Mouse (Mus musculus) testis, postnatal 10 days (tissue): ENCODE results near the gene Olfr1411.

ENCODE experiments used
- DNase-seq: peaks from one replicate; pipeline ENCODE4 v3.0.0; 2021; ENCODE audit warnings: low spot score

Olfr1411 gene

GRCm38 (mm10) chr1:92594111-92594510 lies at the start of gene Olfr1411:
Gene Olfr1411, plus strand, starts transcription at chr1:92594411.
- DNase-seq = no peak

- no peak for DNase-seq
Observed at GRCm38 (mm10) chr1:92545929-92546328, 48.3 kb upstream of the Olfr1411 start.

- DNase-seq = no peak
Observed at GRCm38 (mm10) chr1:92571022-92571421, 23.2 kb upstream of the Olfr1411 start, which contains the start of gene Olfr1413. Gene Olfr1413, plus strand, starts transcription at chr1:92571322.

- no peak for DNase-seq
Observed at GRCm38 (mm10) chr1:92585479-92585878, 8.7 kb upstream of the Olfr1411 start, which contains the start of gene Olfr1412. Gene Olfr1412, plus strand, starts transcription at chr1:92585779.

- no peak for DNase-seq
Observed at GRCm38 (mm10) chr1:92596019-92596418, 1.8 kb downstream of the Olfr1411 start.

- DNase-seq = no peak
Observed at GRCm38 (mm10) chr1:92605482-92605881, 11.3 kb downstream of the Olfr1411 start, which contains the start of gene Olfr1410. Gene Olfr1410, plus strand, starts transcription at chr1:92605782.

- DNase-seq = no peak
Observed at GRCm38 (mm10) chr1:92607711-92608110, 13.5 kb downstream of the Olfr1411 start.

- peak; percentile 70 for DNase-seq
Observed at GRCm38 (mm10) chr1:92611008-92611407, 16.8 kb downstream of the Olfr1411 start.

GRCm38 (mm10) chr1:92613175-92613574 lies 19.0 kb downstream of the Olfr1411 start:
- DNase-seq = no peak

- no peak for DNase-seq
Observed at GRCm38 (mm10) chr1:92614516-92614915, 20.3 kb downstream of the Olfr1411 start.

GRCm38 (mm10) chr1:92616046-92616445 lies 21.8 kb downstream of the Olfr1411 start:
- DNase-seq = no peak

- no peak for DNase-seq
Observed at GRCm38 (mm10) chr1:92617488-92617887, 23.3 kb downstream of the Olfr1411 start, which contains the start of gene Olfr12. Gene Olfr12, plus strand, starts transcription at chr1:92617788.

- peak; percentile 75 for DNase-seq
Observed at GRCm38 (mm10) chr1:92618360-92618759, 24.1 kb downstream of the Olfr1411 start.

GRCm38 (mm10) chr1:92628227-92628626 lies 34.0 kb downstream of the Olfr1411 start:
- peak; percentile 20 for DNase-seq

GRCm38 (mm10) chr1:92632196-92632595 lies 38.0 kb downstream of the Olfr1411 start:
- peak; percentile 25 for DNase-seq

GRCm38 (mm10) chr1:92632948-92633347 lies 38.7 kb downstream of the Olfr1411 start:
- DNase-seq = peak; percentile 29

- DNase-seq = peak; percentile 31
Observed at GRCm38 (mm10) chr1:92633726-92634125, 39.5 kb downstream of the Olfr1411 start.

- DNase-seq = peak; percentile 18
Observed at GRCm38 (mm10) chr1:92634569-92634968, 40.4 kb downstream of the Olfr1411 start.

- DNase-seq = peak; percentile 40
Observed at GRCm38 (mm10) chr1:92634976-92635599, 40.9 kb downstream of the Olfr1411 start.

GRCm38 (mm10) chr1:92636015-92636414 lies 41.8 kb downstream of the Olfr1411 start:
- DNase-seq = peak; percentile 36

GRCm38 (mm10) chr1:92636676-92637075 lies 42.5 kb downstream of the Olfr1411 start:
- DNase-seq = peak; percentile 39

- DNase-seq = peak; percentile 35
Observed at GRCm38 (mm10) chr1:92637501-92638172, 43.4 kb downstream of the Olfr1411 start.

GRCm38 (mm10) chr1:92638181-92638580 lies 44.0 kb downstream of the Olfr1411 start:
- peak; percentile 37 for DNase-seq
